Mouse (Mus musculus): ENCODE measurements around the gene Hpdl.
A peak's percentile ranks its signal among the peaks of the same experiment; 100 is the strongest.
"Not testable (repeated sequence)": the region's sequence is repeated elsewhere in the genome, so short reads cannot be mapped to it uniquely, and the experiment has no call there.

Hpdl gene

DNA sequence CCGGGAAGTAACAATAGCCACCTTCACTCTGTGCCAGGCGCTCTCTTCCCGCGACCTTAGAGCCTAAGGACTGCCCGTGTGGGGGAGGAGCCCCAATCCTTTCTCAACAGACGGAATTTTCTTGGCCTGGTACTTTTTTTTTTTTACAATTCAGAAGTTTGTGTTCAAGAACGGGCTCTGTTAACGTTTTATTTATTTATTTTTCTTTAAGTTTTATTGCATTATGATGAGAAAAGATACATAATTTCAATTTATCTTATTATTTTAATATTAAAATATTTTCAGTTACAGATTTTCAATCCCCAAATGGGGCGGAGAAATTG lies at the start of gene Hpdl:
Gene Hpdl (minus strand): TSS at position 14 of the 323 bp plus-strand sequence.
- no peak for DNase-seq (ENCODE audit: low spot score in 2 of 2)

DNA sequence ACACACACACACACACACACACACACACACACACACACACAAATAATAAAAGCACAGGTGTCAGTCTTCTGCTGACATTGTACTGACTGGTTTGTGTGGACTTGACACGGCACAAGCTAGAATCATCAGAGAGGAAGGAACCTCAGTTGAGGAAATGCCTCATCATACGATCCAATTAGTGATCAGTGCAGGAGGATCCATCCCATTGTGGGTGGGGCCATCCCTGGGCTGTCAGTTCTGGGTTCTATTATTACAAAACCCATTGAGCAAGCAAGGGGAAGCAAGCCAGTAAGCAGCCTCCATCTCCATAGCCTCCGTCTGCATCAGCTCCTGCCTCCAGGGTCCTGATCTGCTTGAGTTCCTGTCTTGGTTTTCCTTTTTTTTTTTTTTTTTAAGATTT lies 48.4 kb upstream of the Hpdl start:
- no peak for DNase-seq (ENCODE audit: low spot score in 2 of 2)

- DNase-seq (ENCODE audit: low spot score in 2 of 2), result no peak
These were observed 40.5 kb upstream of the Hpdl start for GRCm38 (mm10) chr4:116862023-116862422.

GRCm38 (mm10) chr4:116859711-116860110 lies 38.2 kb upstream of the Hpdl start:
- DNase-seq (ENCODE audit: low spot score in 2 of 2), result no peak

DNA sequence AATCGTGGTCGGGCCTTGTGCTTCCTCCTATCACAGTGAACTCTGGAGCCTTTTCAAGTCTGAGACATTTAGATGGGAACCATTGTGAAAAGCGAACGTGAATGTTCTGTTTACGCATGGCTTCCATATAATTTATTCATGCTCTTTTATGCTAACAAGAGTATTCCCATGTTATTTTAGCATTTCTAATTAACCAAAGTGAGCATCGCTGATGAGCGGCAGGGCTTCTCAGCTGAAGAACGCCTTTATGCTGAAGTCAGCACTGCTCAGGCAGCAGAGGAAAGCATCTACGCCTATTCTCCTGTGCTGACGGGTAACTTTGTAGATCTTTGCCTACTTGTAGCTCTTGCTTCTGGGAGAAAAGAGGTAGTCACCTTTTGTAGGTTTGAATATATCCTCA lies 35.7 kb upstream of the Hpdl start:
- DNase-seq (ENCODE audit: low spot score in 2 of 2), result no peak

DNA sequence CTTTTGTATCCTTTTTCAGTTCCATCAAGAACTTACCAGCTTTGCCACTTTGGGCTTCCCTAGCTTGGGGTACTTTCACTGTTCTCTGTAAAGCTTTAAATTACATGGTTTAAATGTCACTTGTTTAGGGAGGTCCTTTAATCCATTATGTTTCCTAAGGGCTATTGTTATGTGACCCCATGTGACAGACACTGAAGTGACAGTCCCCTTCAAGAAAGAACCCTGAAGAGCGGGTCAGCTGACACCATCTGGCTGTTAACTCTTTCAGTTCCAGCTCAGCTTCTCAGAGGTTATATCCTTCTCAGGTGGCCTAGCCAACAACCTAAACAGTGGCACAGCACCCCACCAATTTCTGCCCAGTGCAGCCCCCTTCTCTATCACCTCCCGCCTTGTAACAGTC lies 32.8 kb upstream of the Hpdl start:
- no peak for DNase-seq (ENCODE audit: low spot score in 2 of 2)

- DNase-seq (ENCODE audit: low spot score in 2 of 2), result no peak
These were observed 28.4 kb upstream of the Hpdl start for GRCm38 (mm10) chr4:116849901-116850300.

- DNase-seq (ENCODE audit: low spot score in 2 of 2), result no peak
These were observed 22.8 kb upstream of the Hpdl start for GRCm38 (mm10) chr4:116844324-116844723.

DNA sequence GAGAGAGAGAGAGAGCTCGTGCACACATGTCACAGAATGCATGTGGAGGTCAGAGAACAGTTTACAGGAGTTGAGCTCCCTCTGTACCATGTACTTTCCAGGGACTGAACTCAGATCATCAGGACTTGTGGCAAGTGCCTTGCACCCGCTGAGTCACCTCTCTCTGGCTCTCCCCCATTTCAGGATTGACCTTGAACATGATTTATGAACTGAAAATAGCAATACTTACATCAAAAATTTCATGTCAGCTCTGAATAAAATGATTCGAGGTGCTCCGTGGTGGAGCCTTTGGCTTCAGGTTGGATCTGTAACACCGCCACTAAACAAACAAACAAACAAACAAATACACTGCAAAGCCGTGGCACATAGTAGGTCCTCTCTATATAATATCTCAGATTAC lies 19.3 kb upstream of the Hpdl start:
- no peak for DNase-seq (ENCODE audit: low spot score in 2 of 2)

DNA sequence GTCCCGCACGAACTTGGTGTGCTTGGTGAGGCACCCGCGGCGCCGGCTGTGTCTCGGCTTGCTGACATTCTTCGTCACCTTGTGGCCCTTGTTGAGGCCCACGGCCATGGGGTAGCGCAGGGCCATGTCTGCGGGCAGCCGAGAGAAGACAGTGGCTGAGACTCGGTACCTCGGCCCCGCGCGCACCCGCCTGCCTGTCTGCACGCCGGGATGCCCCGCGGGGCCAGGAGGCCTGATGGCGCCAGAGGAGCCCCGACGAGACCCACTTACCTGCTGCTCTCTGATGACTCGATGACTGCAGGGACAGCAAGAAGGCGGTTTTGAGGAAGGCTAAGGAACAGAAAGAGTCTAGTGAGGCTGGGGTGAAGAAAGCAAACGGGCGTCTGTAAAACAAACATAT lies 18.6 kb upstream of the Hpdl start:
- not testable (repeated sequence) for DNase-seq (ENCODE audit: low spot score in 2 of 2)

GRCm38 (mm10) chr4:116838999-116839398 lies 17.5 kb upstream of the Hpdl start:
- DNase-seq (ENCODE audit: low spot score in 2 of 2), result no peak

DNA sequence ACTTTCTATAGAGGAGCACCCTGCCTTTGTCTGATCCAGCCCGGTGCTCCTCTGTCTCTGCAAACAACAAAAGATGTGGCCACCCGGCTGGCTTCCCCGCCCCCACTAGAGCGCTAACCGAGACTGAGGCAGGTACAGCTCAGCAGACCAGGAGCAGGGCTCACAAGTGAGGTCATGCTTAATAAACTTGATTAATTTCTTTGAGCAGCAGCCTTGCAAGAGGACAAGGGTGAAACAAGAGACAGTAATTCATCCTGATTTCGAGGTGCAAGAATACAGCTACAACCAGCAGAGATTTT lies 8.5 kb upstream of the Hpdl start:
- DNase-seq (ENCODE audit: low spot score in 2 of 2), result no peak

DNA sequence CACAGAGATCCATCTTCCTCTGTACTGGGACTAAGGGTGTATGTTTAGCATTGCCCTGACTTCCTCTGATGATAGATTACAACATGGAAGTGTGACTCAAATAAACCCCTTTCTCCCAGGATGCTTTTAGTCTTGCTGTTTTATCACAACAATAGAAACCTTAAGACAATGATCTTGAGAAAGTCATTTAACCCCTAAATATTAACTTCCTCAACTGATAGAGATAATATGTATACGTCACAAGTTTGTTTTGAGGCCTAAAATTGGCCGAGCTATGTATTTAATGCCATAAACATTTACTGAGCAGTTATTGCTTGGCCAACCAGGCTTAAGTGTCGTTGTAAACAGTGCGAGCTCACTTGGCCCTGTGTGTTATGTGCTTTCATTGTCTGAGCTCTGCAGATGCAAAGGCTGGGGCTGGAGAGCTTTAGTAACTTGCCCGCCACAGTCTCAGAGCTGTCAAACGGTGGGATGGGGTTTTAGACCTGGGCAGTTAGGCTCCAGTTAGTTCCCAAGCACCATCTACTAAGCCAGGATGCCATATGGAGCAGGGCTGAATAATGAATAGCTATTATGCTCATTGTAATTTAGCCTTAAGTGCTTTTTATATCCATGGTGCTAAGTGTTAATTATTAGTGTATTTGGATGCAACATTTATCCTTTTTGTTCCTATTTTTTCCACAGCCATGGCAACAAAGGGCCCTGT lies 8.0 kb upstream of the Hpdl start:
- DNase-seq (ENCODE audit: low spot score in 2 of 2), result no peak

- DNase-seq (ENCODE audit: low spot score in 2 of 2), result peak in 1 of 2 experiments; percentile 45
These were observed 6.3 kb upstream of the Hpdl start for GRCm38 (mm10) chr4:116827819-116828218.

- DNase-seq (ENCODE audit: low spot score in 2 of 2), result peak; percentile 64 to 76
These were observed 3.1 kb upstream of the Hpdl start for GRCm38 (mm10) chr4:116824541-116825004.

GRCm38 (mm10) chr4:116820902-116821693 lies 409 bp downstream of the Hpdl start:
- peak in 1 of 2 experiments; percentile 29 for DNase-seq (ENCODE audit: low spot score in 2 of 2)

- DNase-seq (ENCODE audit: low spot score in 2 of 2), result no peak
These were observed 1.3 kb downstream of the Hpdl start for GRCm38 (mm10) chr4:116819968-116820901.

DNA sequence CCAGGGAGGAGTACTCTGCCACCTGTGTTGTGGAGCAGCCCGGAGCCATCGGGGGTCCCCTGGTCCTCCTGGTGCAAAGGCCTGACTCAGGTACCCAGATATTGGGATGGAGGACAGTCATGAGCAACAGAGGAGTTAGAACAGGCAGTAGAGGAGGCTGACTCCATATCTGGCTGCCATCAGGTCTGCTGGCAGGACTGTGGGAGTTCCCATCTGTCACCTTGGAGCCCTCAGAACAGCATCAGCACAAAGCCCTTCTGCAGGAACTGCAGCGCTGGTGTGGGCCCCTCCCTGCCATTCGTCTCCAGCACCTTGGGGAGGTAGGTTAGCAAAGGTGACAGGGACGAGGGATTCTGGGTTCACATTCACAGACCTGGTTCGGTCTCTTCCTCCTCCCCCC lies 4.0 kb downstream of the Hpdl start:
- DNase-seq (ENCODE audit: low spot score in 2 of 2), result no peak

DNA sequence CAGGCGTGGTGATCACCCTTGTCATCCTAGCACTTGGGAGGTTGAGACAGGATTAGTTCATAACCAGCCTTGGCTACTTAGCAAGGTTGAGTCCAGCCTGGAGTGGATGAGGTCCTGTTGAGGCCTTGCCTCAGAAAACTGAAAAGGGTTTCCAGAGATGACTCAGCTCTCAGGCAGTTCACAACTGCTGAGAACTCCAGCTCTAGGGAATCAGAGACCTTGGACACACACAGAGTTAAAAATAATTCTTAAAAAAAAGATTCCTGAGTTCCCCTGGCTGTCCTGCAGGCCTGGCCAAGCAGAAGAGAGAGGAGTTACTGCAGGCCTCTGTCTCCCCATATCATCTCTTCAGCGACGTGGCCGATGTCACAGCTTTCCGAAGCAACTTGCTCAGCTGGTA lies 6.2 kb downstream of the Hpdl start:
- DNase-seq (ENCODE audit: low spot score in 2 of 2), result no peak

GRCm38 (mm10) chr4:116811012-116811411 lies 10.5 kb downstream of the Hpdl start:
- no peak for DNase-seq (ENCODE audit: low spot score in 2 of 2)

GRCm38 (mm10) chr4:116807197-116808129 lies 14.0 kb downstream of the Hpdl start, which contains the start of the genes Toe1 and Mutyh:
TSS of gene Toe1 (minus strand) at chr4:116807640.
TSS of gene Mutyh (plus strand) at chr4:116807723.
- peak; percentile 87 to 90 for DNase-seq (ENCODE audit: low spot score in 2 of 2)
